Mouse (Mus musculus) limb, embryonic 12.5 days (tissue): Measurements from ENCODE around the gene Akap13. TPM values are rescaled to one million over a fixed set of nuclear protein-coding genes. Genes with fewer than 3 reads are reported as not detected.

ENCODE experiments used
- ATAC-seq: fragments of 200-750 bp; cut with Nextera tagmentation; 2 replicates; pipeline ENCODE4 v1.8.0; 2017; ENCODE audit warnings: low read depth, moderate TSS enrichment; ENCODE audit not compliant: insufficient number of reproducible peaks, insufficient read depth, low FRiP score, low TSS enrichment
- H3K27ac ChIP-seq: fragments of 300-500 bp; sonication (generic); 2 replicates; pipeline ENCODE4 v1.5.1; 2016; ENCODE audit warnings: mild to moderate bottlenecking, moderate library complexity
- H3K27me3 ChIP-seq: fragments of 300-500 bp; sonication (generic); 2 replicates; pipeline ENCODE4 v1.6.1; 2016; ENCODE audit warnings: mild to moderate bottlenecking, moderate library complexity
- H3K36me3 ChIP-seq: fragments of 300-500 bp; sonication (generic); 2 replicates; pipeline ENCODE4 v1.6.1; 2016; ENCODE audit warnings: mild to moderate bottlenecking, moderate library complexity
- H3K4me1 ChIP-seq: fragments of 300-500 bp; sonication (generic); replicated peaks from 2 replicates; pipeline ENCODE4 v1.6.1; 2016
- H3K4me2 ChIP-seq: fragments of 300-500 bp; sonication (generic); 2 replicates; pipeline ENCODE4 v1.6.1; 2016; ENCODE audit warnings: mild to moderate bottlenecking, moderate library complexity
- H3K4me3 ChIP-seq: fragments of 300-500 bp; sonication (generic); replicated peaks from 2 replicates; pipeline ENCODE4 v1.5.1; 2016; ENCODE audit warnings: mild to moderate bottlenecking
- H3K9ac ChIP-seq: fragments of 300-500 bp; sonication (generic); replicated peaks from 2 replicates; pipeline ENCODE4 v1.6.1; 2016; ENCODE audit warnings: mild to moderate bottlenecking, moderate library complexity
- H3K9me3 ChIP-seq: fragments of 300-500 bp; sonication (generic); 2 replicates; pipeline ENCODE4 v1.6.1; 2016; ENCODE audit warnings: mild to moderate bottlenecking, moderate library complexity
- WGBS: fragments of 180-500 bp; shearing (Covaris S2); methylation state at CpG from one replicate; pipeline ENCODE4 v1.1.7; 2016; 5-methylcytosine and 5-hydroxymethylcytosine counted together
- polyA plus RNA-seq: library from polyadenylated mRNA; unstranded; fragments of >200 nt; fragmentation: Nextera tagmentation; extraction: Ambion mirVana; gene quantifications from 2 replicates; pipeline ENCODE4 v1.2.1, GENCODE M21; 2016

Gene Akap13
- polyA plus RNA-seq, 1 experiment from 2014 or later, result 44.9 TPM

- no peak overlapping the region for H3K4me3 ChIP-seq
- no peaks in the 10 kb centered on the region for H3K36me3 ChIP-seq
- H3K4me2 ChIP-seq, result no peak overlapping the region
- no peak for ATAC-seq
- WGBS, result 25% methylated on average over 2 of the region's 2 CpGs
- H3K9ac ChIP-seq, result no peak overlapping the region
- H3K4me1 ChIP-seq, result peaks cover 40% of the 10 kb centered on the region
- H3K27me3 ChIP-seq, result no peaks in the 10 kb centered on the region
- peak overlapping the region; percentile 76 for H3K27ac ChIP-seq
- H3K9me3 ChIP-seq, result no peaks in the 10 kb centered on the region
These were observed 185.3 kb downstream of the Akap13 start for GRCm38 (mm10) chr7:75640671-75641070.

- peaks cover 40% of the 10 kb centered on the region for H3K4me1 ChIP-seq
- ATAC-seq, result no peak
- peak overlapping the region; percentile 76 for H3K27ac ChIP-seq
- H3K4me2 ChIP-seq, result no peak overlapping the region
- no peak overlapping the region for H3K9ac ChIP-seq
- no peak overlapping the region for H3K4me3 ChIP-seq
- no peaks in the 10 kb centered on the region for H3K36me3 ChIP-seq
- H3K9me3 ChIP-seq, result no peaks in the 10 kb centered on the region
- 54% methylated on average over 9 of the region's 9 CpGs for WGBS
- H3K27me3 ChIP-seq, result no peaks in the 10 kb centered on the region
These were observed 186.3 kb downstream of the Akap13 start for GRCm38 (mm10) chr7:75641415-75642177.

GRCm38 (mm10) chr7:75642178-75642777, 186.9 kb downstream of the Akap13 start:
- no peaks in the 10 kb centered on the region for H3K27me3 ChIP-seq
- peak; percentile 88; the same call in 1 of the 2 replicates for ATAC-seq
- peak overlapping the region; percentile 46 for H3K4me2 ChIP-seq
- no peaks in the 10 kb centered on the region for H3K9me3 ChIP-seq
- peaks cover 40% of the 10 kb centered on the region for H3K4me1 ChIP-seq
- H3K27ac ChIP-seq, result peak overlapping the region; percentile 76
- H3K4me3 ChIP-seq, result peak overlapping the region; percentile 12; the same call in 1 of the 2 replicates
- H3K9ac ChIP-seq, result no peak overlapping the region
- WGBS, result 4% methylated on average over 8 of the region's 9 CpGs
- H3K36me3 ChIP-seq, result no peaks in the 10 kb centered on the region

- no peaks in the 10 kb centered on the region for H3K27me3 ChIP-seq
- H3K9me3 ChIP-seq, result no peaks in the 10 kb centered on the region
- ATAC-seq, result no peak
- H3K4me1 ChIP-seq, result peaks cover 40% of the 10 kb centered on the region
- H3K4me2 ChIP-seq, result peak overlapping the region; percentile 46
- peak overlapping the region; percentile 76; the same call in 1 of the 2 replicates for H3K27ac ChIP-seq
- H3K4me3 ChIP-seq, result 0 out of 2 replicates have a peak overlapping the region, but pooled peaks have one; percentile 12
- H3K9ac ChIP-seq, result 0 out of 2 replicates have a peak overlapping the region, but pooled peaks have one; percentile 31
- no peaks in the 10 kb centered on the region for H3K36me3 ChIP-seq
- 38% methylated on average over 16 of the region's 16 CpGs for WGBS
These were observed 187.7 kb downstream of the Akap13 start for GRCm38 (mm10) chr7:75642846-75643563.

- H3K36me3 ChIP-seq, result no peaks in the 10 kb centered on the region
- 60% methylated on average over 4 of the region's 4 CpGs for WGBS
- H3K27me3 ChIP-seq, result no peaks in the 10 kb centered on the region
- peaks cover 40% of the 10 kb centered on the region for H3K4me1 ChIP-seq
- no peak for ATAC-seq
- H3K9me3 ChIP-seq, result no peaks in the 10 kb centered on the region
- no peak overlapping the region for H3K4me3 ChIP-seq
- peak overlapping the region; percentile 46; the same call in 1 of the 2 replicates for H3K4me2 ChIP-seq
- H3K27ac ChIP-seq, result peak overlapping the region; percentile 62; the same call in 1 of the 2 replicates
- no peak overlapping the region for H3K9ac ChIP-seq
These were observed 188.7 kb downstream of the Akap13 start for GRCm38 (mm10) chr7:75643986-75644385.

- H3K27me3 ChIP-seq, result no peaks in the 10 kb centered on the region
- peaks cover 40% of the 10 kb centered on the region for H3K4me1 ChIP-seq
- ATAC-seq, result no peak
- H3K9me3 ChIP-seq, result no peaks in the 10 kb centered on the region
- no peak overlapping the region for H3K4me2 ChIP-seq
- no peaks in the 10 kb centered on the region for H3K36me3 ChIP-seq
- no peak overlapping the region for H3K9ac ChIP-seq
- H3K4me3 ChIP-seq, result no peak overlapping the region
- no peak overlapping the region for H3K27ac ChIP-seq
- 48% methylated on average over 2 of the region's 2 CpGs for WGBS
These were observed 189.3 kb downstream of the Akap13 start for GRCm38 (mm10) chr7:75644585-75644984.

- H3K9me3 ChIP-seq, result no peaks in the 10 kb centered on the region
- H3K4me2 ChIP-seq, result no peak overlapping the region
- no peaks in the 10 kb centered on the region for H3K36me3 ChIP-seq
- H3K27me3 ChIP-seq, result no peaks in the 10 kb centered on the region
- WGBS, result 79% methylated on average over 5 of the region's 5 CpGs
- H3K4me3 ChIP-seq, result no peak overlapping the region
- no peak overlapping the region for H3K9ac ChIP-seq
- H3K4me1 ChIP-seq, result peaks cover 34% of the 10 kb centered on the region
- no peak overlapping the region for H3K27ac ChIP-seq
- ATAC-seq, result no peak
These were observed 190.0 kb downstream of the Akap13 start for GRCm38 (mm10) chr7:75645156-75645933.

GRCm38 (mm10) chr7:75648051-75648450, 192.7 kb downstream of the Akap13 start:
- Histone ChIP-seq H3K4me3 (no peak overlapping the region), H3K36me3 (no peaks in the 10 kb centered on the region), H3K9ac (no peak overlapping the region), H3K27ac (no peak overlapping the region), H3K4me1 (peaks cover 9% of the 10 kb centered on the region; the same call in 1 of the 2 replicates), H3K4me2 (no peak overlapping the region), H3K9me3 (no peaks in the 10 kb centered on the region), H3K27me3 (no peaks in the 10 kb centered on the region)
- no peak for ATAC-seq
- 87% methylated on average over 3 of the region's 3 CpGs for WGBS

GRCm38 (mm10) chr7:75648961-75649360, 193.6 kb downstream of the Akap13 start:
- WGBS, result 78% methylated on average over 4 of the region's 4 CpGs
- Histone ChIP-seq H3K27me3 (no peaks in the 10 kb centered on the region), H3K36me3 (no peaks in the 10 kb centered on the region), H3K4me3 (no peak overlapping the region), H3K27ac (no peak overlapping the region), H3K4me2 (no peak overlapping the region), H3K9me3 (no peaks in the 10 kb centered on the region), H3K4me1 (peaks cover 2% of the 10 kb centered on the region; the same call in 1 of the 2 replicates), H3K9ac (no peak overlapping the region)
- ATAC-seq, result no peak

GRCm38 (mm10) chr7:75649966-75650365, 194.6 kb downstream of the Akap13 start:
- no peak for ATAC-seq
- Histone ChIP-seq H3K9me3 (no peaks in the 10 kb centered on the region), H3K4me1 (no peaks in the 10 kb centered on the region), H3K27ac (no peak overlapping the region), H3K9ac (no peak overlapping the region), H3K36me3 (no peaks in the 10 kb centered on the region), H3K4me2 (no peak overlapping the region), H3K27me3 (no peaks in the 10 kb centered on the region), H3K4me3 (no peak overlapping the region)
- 54% methylated on average over 1 of the region's 1 CpGs for WGBS
